Mouse (Mus musculus) liver, adult 2 months (tissue): ENCODE data around the gene P4ha1. TPM values are rescaled to one million over a fixed set of nuclear protein-coding genes. Genes with fewer than 3 reads are reported as not detected.
A peak's percentile ranks its signal among the peaks of the same experiment; 100 is the strongest.

Experiments used
- DNase-seq: peaks from one replicate; pipeline ENCODE4 v3.0.0-alpha.2; 2011; ENCODE audit warnings: low read depth, low spot score; ENCODE audit errors: extremely low read depth
- H3K27ac ChIP-seq: fragments of 200-500 bp; replicated peaks from 2 replicates; pipeline ENCODE4 v1.5.1; 2012; ENCODE audit warnings: low read depth, mild to moderate bottlenecking, control low read depth, inconsistent platforms, low read length; ENCODE audit not compliant: insufficient read depth
- H3K27me3 ChIP-seq: fragments of 200-500 bp; 2 replicates; pipeline ENCODE4 v1.6.1; 2012; ENCODE audit warnings: mild to moderate bottlenecking, moderate library complexity, low read length, inconsistent platforms; ENCODE audit not compliant: control insufficient read depth, insufficient read depth
- H3K36me3 ChIP-seq: fragments of 200-500 bp; 2 replicates; pipeline ENCODE4 v1.6.1; 2012; ENCODE audit warnings: low read length, inconsistent platforms; ENCODE audit not compliant: control insufficient read depth, insufficient read depth
- H3K4me1 ChIP-seq: fragments of 200-500 bp; 2 replicates; pipeline ENCODE4 v1.6.1; 2011; ENCODE audit warnings: low read length; ENCODE audit not compliant: control insufficient read depth, insufficient read depth
- H3K4me3 ChIP-seq: fragments of 200-500 bp; 2 replicates; pipeline ENCODE4 v1.5.1; 2011; ENCODE audit warnings: low read depth, mild to moderate bottlenecking, control low read depth, low read length, moderate library complexity; ENCODE audit not compliant: insufficient read depth
- H3K79me2 ChIP-seq: fragments of 200-500 bp; 2 replicates; pipeline ENCODE4 v1.6.1; 2012; ENCODE audit warnings: inconsistent platforms, mild to moderate bottlenecking, low read length, moderate library complexity; ENCODE audit not compliant: control insufficient read depth, insufficient read depth
- H3K9ac ChIP-seq: fragments of 200-500 bp; 2 replicates; pipeline ENCODE4 v1.6.1; 2012; ENCODE audit warnings: low read depth, mild to moderate bottlenecking, control low read depth, inconsistent platforms, low read length
- CTCF ChIP-seq: fragments of 200-500 bp; IDR thresholded peaks from 2 replicates; pipeline ENCODE4 v1.5.1; 2011; ENCODE audit warnings: low read depth, low read length, control low read depth
- POLR2A ChIP-seq: fragments of 200-500 bp; IDR thresholded peaks from 2 replicates; pipeline ENCODE4 v1.6.1; 2011; ENCODE audit warnings: low read length, control low read depth; ENCODE audit not compliant: insufficient read depth; ENCODE audit errors: extremely low read depth
- WGBS: fragments of 180-500 bp; shearing (Covaris S2); methylation state at CpG from one replicate; pipeline ENCODE4 v1.1.7; 2018; 5-methylcytosine and 5-hydroxymethylcytosine counted together
- polyA plus RNA-seq: library from polyadenylated mRNA; depleted of rRNA; stranded (reverse); fragments of >200 nt; gene quantifications from 2 replicates; pipeline ENCODE4 v1.2.3, GENCODE M21; 2012
- total RNA-seq: library from RNA; depleted of rRNA; stranded (reverse); fragments of >200 nt; gene quantifications from 2 replicates; pipeline ENCODE4 v1.2.3, GENCODE M21; 2014

P4ha1 gene
- total and polyA plus RNA-seq, 2 experiments = 4.7 to 6.4 TPM

- no peaks in the 10 kb centered on the region for H3K79me2 ChIP-seq
- H3K4me1 ChIP-seq = no peaks in the 10 kb centered on the region
- TF ChIP-seq CTCF = no peak
- H3K27ac ChIP-seq = no peak overlapping the region
- H3K27me3 ChIP-seq = no peaks in the 10 kb centered on the region
- H3K36me3 ChIP-seq = no peaks in the 10 kb centered on the region
- 61% methylated on average over 6 of the region's 6 CpGs for WGBS
- H3K9ac ChIP-seq = no peak overlapping the region
- H3K4me3 ChIP-seq = no peak overlapping the region
- peak; percentile 49 for DNase-seq
Measured at GRCm38 (mm10) chr10:59310691-59311457, 12.2 kb upstream of the P4ha1 start.

- Histone ChIP-seq H3K4me3 (no peak overlapping the region), H3K79me2 (no peaks in the 10 kb centered on the region), H3K27me3 (no peaks in the 10 kb centered on the region), H3K9ac (no peak overlapping the region), H3K36me3 (no peaks in the 10 kb centered on the region), H3K27ac (no peak overlapping the region), H3K4me1 (no peaks in the 10 kb centered on the region)
- WGBS = 79% methylated on average over 5 of the region's 5 CpGs
- TF ChIP-seq CTCF (no peak), POLR2A (no peak)
- no peak for DNase-seq
Measured at GRCm38 (mm10) chr10:59311881-59312280, 11.2 kb upstream of the P4ha1 start.

GRCm38 (mm10) chr10:59321112-59321511 lies 2.0 kb upstream of the P4ha1 start:
- 80% methylated on average over 3 of the region's 3 CpGs for WGBS

GRCm38 (mm10) chr10:59322271-59322670 lies 825 bp upstream of the P4ha1 start:
- Histone ChIP-seq H3K27me3 (no peaks in the 10 kb centered on the region), H3K4me3 (no peak overlapping the region), H3K9ac (no peak overlapping the region), H3K36me3 (no peaks in the 10 kb centered on the region), H3K27ac (no peak overlapping the region), H3K4me1 (peaks cover 9% of the 10 kb centered on the region), H3K79me2 (peaks cover 4% of the 10 kb centered on the region; the same call in 1 of the 2 replicates)
- TF ChIP-seq CTCF = no peak
- TF ChIP-seq POLR2A = no peak
- DNase-seq = no peak
- 68% methylated on average over 4 of the region's 4 CpGs for WGBS

More at GRCm38 (mm10) chr10:59321112-59321511, 2.0 kb upstream of the P4ha1 start:
- no peak overlapping the region for H3K27ac ChIP-seq
- no peak overlapping the region for H3K9ac ChIP-seq
- peaks cover 4% of the 10 kb centered on the region; the same call in 1 of the 2 replicates for H3K79me2 ChIP-seq
- no peak for DNase-seq
- no peak overlapping the region for H3K4me3 ChIP-seq
- peaks cover 8% of the 10 kb centered on the region for H3K4me1 ChIP-seq
- no peak for TF ChIP-seq POLR2A
- TF ChIP-seq CTCF = no peak
- no peaks in the 10 kb centered on the region for H3K27me3 ChIP-seq
- H3K36me3 ChIP-seq = no peaks in the 10 kb centered on the region

- peaks cover 12% of the 10 kb centered on the region; the same call in 1 of the 2 replicates for H3K79me2 ChIP-seq
- DNase-seq = peak; percentile 66
- H3K36me3 ChIP-seq = no peaks in the 10 kb centered on the region
- H3K9ac ChIP-seq = peak overlapping the region; percentile 86
- H3K4me1 ChIP-seq = peaks cover 11% of the 10 kb centered on the region
- TF ChIP-seq POLR2A = no peak
- TF ChIP-seq CTCF = no peak
- no peaks in the 10 kb centered on the region for H3K27me3 ChIP-seq
- peak overlapping the region; percentile 91 for H3K4me3 ChIP-seq
- WGBS = 1% methylated on average over 49 of the region's 49 CpGs
- peak overlapping the region; percentile 87 for H3K27ac ChIP-seq
Measured at GRCm38 (mm10) chr10:59323488-59324161, 529 bp downstream of the P4ha1 start.
